Comparison of ENCODE assay signal across 8 mouse cellular contexts in genomic region chr5:48125770-48126423, GRCm38 (mm10).
DNase-seq lines count a peak whose midpoint lies in the region; ATAC-seq and TF ChIP-seq lines count a peak whose summit lies in the region.

No protein-coding gene starts in this region.

- ATAC-seq in hindbrain, embryonic 14.5 days (ENCODE audit: low FRiP score) = peak; percentile 43; the same call in 1 of the 2 replicates
- no peak; the same call in 1 of the 2 replicates for ATAC-seq in hindbrain, embryonic 13.5 days (ENCODE audit: low FRiP score)
- no peak for ATAC-seq in limb, embryonic 14.5 days (ENCODE audit: low FRiP score, low read depth)
- ATAC-seq in stomach, postnatal 0 days (ENCODE audit: low FRiP score, low TSS enrichment) = no peak

- DNase-seq in hindbrain, embryonic 14.5 days (ENCODE audit: low spot score) = peak; percentile 64
- peak; percentile 34 for DNase-seq in MEL (ENCODE audit: low read depth, low spot score)
- DNase-seq in c-Kit-positive CD71-positive TER-119-positive erythroid progenitor cells, embryonic 14.5 days (ENCODE audit: low spot score) = peak; percentile 4
- DNase-seq in limb, embryonic 14.5 days (ENCODE audit: low spot score) = peak; percentile 72
- no peak for DNase-seq in stomach, postnatal 0 days (ENCODE audit: low spot score)
- no peak for DNase-seq in testis, postnatal 14 days (ENCODE audit: low spot score)
- no peak for DNase-seq in layer of hippocampus, postnatal 25 days (ENCODE audit: extremely low spot score in 1 of 2, low spot score in 1 of 2)

- WGBS in hindbrain, embryonic 14.5 days = 74% methylated on average over 3 of the region's 3 CpGs
- 79% methylated on average over 3 of the region's 3 CpGs for WGBS in hindbrain, embryonic 13.5 days
- WGBS in limb, embryonic 14.5 days = 73% methylated on average over 3 of the region's 3 CpGs
- 62% methylated on average over 3 of the region's 3 CpGs for WGBS in stomach, postnatal 0 days

- H3K4me1 ChIP-seq in hindbrain, embryonic 14.5 days (replicated peaks; ENCODE audit: control insufficient read depth, insufficient read depth, low read length) = no peaks in the 10 kb centered on the region; the same call in 1 of the 2 replicates
- no peaks in the 10 kb centered on the region for H3K4me1 ChIP-seq in hindbrain, embryonic 13.5 days (replicated peaks)
- no peaks in the 10 kb centered on the region for H3K4me1 ChIP-seq in MEL (ENCODE audit: control insufficient read depth in 1 of 2, insufficient read depth in 2 of 2, low read length in 2 of 2)
- H3K4me1 ChIP-seq in limb, embryonic 14.5 days (ENCODE audit: control insufficient read depth, insufficient read depth, low read length) = no peaks in the 10 kb centered on the region
- no peaks in the 10 kb centered on the region for H3K4me1 ChIP-seq in stomach, postnatal 0 days (replicated peaks; ENCODE audit: control insufficient read depth, insufficient read depth)

- H3K9me3 ChIP-seq in hindbrain, embryonic 14.5 days (ENCODE audit: control insufficient read depth, low read length) = no peaks in the 10 kb centered on the region
- H3K9me3 ChIP-seq in hindbrain, embryonic 13.5 days = no peaks in the 10 kb centered on the region
- H3K9me3 ChIP-seq in MEL (replicated peaks; ENCODE audit: insufficient read depth, low read length) = no peaks in the 10 kb centered on the region
- no peaks in the 10 kb centered on the region for H3K9me3 ChIP-seq in limb, embryonic 14.5 days (ENCODE audit: control insufficient read depth, low read length)
- H3K9me3 ChIP-seq in stomach, postnatal 0 days (ENCODE audit: control insufficient read depth, low read length) = no peaks in the 10 kb centered on the region

- no peak overlapping the region for H3K27ac ChIP-seq in hindbrain, embryonic 14.5 days
- H3K27ac ChIP-seq in hindbrain, embryonic 13.5 days = no peak overlapping the region
- no peak overlapping the region for H3K27ac ChIP-seq in MEL (ENCODE audit: control insufficient read depth, low read depth, low read length)
- H3K27ac ChIP-seq in limb, embryonic 14.5 days (replicated peaks; ENCODE audit: low read depth, low read length) = no peak overlapping the region
- no peak overlapping the region for H3K27ac ChIP-seq in stomach, postnatal 0 days (replicated peaks)

- no peak for TF ChIP-seq EP300 in MEL (IDR thresholded peaks at IDR 0.05; ENCODE audit: low read depth in 1 of 2, low read length in 2 of 2)
- TF ChIP-seq EP300 in stomach, postnatal 0 days (optimal IDR thresholded peaks at IDR 0.05) = no peak

- no peaks in the 10 kb centered on the region for H3K79me2 ChIP-seq in MEL (ENCODE audit: control insufficient read depth, insufficient read depth, low read length, poor library complexity)

- no peak overlapping the region for H3K9ac ChIP-seq in hindbrain, embryonic 14.5 days
- H3K9ac ChIP-seq in hindbrain, embryonic 13.5 days = no peak overlapping the region
- no peak overlapping the region for H3K9ac ChIP-seq in MEL (ENCODE audit: control insufficient read depth, low read depth, low read length, poor library complexity, severe bottlenecking)
- H3K9ac ChIP-seq in limb, embryonic 14.5 days (ENCODE audit: low read depth, low read length, severe bottlenecking) = no peak overlapping the region
- no peak overlapping the region for H3K9ac ChIP-seq in stomach, postnatal 0 days (ENCODE audit: low read length)

- no peak overlapping the region for H3K4me3 ChIP-seq in hindbrain, embryonic 14.5 days (replicated peaks; ENCODE audit: low read length)
- no peak overlapping the region for H3K4me3 ChIP-seq in hindbrain, embryonic 13.5 days
- H3K4me3 ChIP-seq in MEL (ENCODE audit: control insufficient read depth in 1 of 2, insufficient read depth in 1 of 2, low read depth in 2 of 2, low read length in 2 of 2) = no peak overlapping the region
- no peak overlapping the region for H3K4me3 ChIP-seq in limb, embryonic 14.5 days (replicated peaks; ENCODE audit: low read length)
- no peak overlapping the region for H3K4me3 ChIP-seq in stomach, postnatal 0 days (ENCODE audit: low read depth, low read length)

- peak in 1 of 3 experiments; percentile 41; a peak in 2 of 6 replicates for TF ChIP-seq CTCF in MEL (IDR thresholded peaks at IDR 0.05 in 2 of 3, conservative IDR thresholded peaks at IDR 0.05 in 1 of 3; ENCODE audit: control insufficient read depth in 1 of 3, insufficient read depth in 1 of 3, low read depth in 2 of 3, low read length in 3 of 3, poor library complexity in 1 of 3, severe bottlenecking in 1 of 3)
- peak; percentile 71 for TF ChIP-seq CTCF in stomach, postnatal 0 days (IDR thresholded peaks at IDR 0.05; ENCODE audit: low read depth)

- no peak overlapping the region for H3K4me2 ChIP-seq in hindbrain, embryonic 14.5 days (replicated peaks)
- no peak overlapping the region for H3K4me2 ChIP-seq in hindbrain, embryonic 13.5 days
- H3K4me2 ChIP-seq in limb, embryonic 14.5 days (replicated peaks; ENCODE audit: low read depth, low read length, severe bottlenecking) = no peak overlapping the region
- no peak overlapping the region for H3K4me2 ChIP-seq in stomach, postnatal 0 days (replicated peaks; ENCODE audit: low read depth)

- H3K36me3 ChIP-seq in hindbrain, embryonic 14.5 days (replicated peaks; ENCODE audit: control insufficient read depth, insufficient read depth) = no peaks in the 10 kb centered on the region
- no peaks in the 10 kb centered on the region for H3K36me3 ChIP-seq in hindbrain, embryonic 13.5 days
- no peaks in the 10 kb centered on the region for H3K36me3 ChIP-seq in MEL (ENCODE audit: control insufficient read depth in 1 of 2, insufficient read depth in 2 of 2, low read length in 2 of 2)
- no peaks in the 10 kb centered on the region for H3K36me3 ChIP-seq in limb, embryonic 14.5 days (ENCODE audit: control insufficient read depth, insufficient read depth, low read length)
- H3K36me3 ChIP-seq in stomach, postnatal 0 days (ENCODE audit: control insufficient read depth, insufficient read depth, low read length) = no peaks in the 10 kb centered on the region

- TF ChIP-seq RAD21 in MEL (IDR thresholded peaks at IDR 0.05; ENCODE audit: low read depth, low read length) = peak; percentile 19

- TF ChIP-seq POLR2A in MEL (IDR thresholded peaks at IDR 0.05; ENCODE audit: control insufficient read depth in 1 of 2, insufficient read depth in 1 of 2, low read depth in 1 of 2, low read length in 2 of 2, poor library complexity in 1 of 2) = no peak
- no peak for TF ChIP-seq POLR2A in limb, embryonic 14.5 days (IDR thresholded peaks at IDR 0.05; ENCODE audit: borderline replicate concordance, extremely low read depth, insufficient read depth, insufficient read length)

- H3K27me3 ChIP-seq in hindbrain, embryonic 14.5 days (ENCODE audit: control insufficient read depth, insufficient read depth, low read length) = no peaks in the 10 kb centered on the region
- no peaks in the 10 kb centered on the region for H3K27me3 ChIP-seq in hindbrain, embryonic 13.5 days
- no peaks in the 10 kb centered on the region for H3K27me3 ChIP-seq in MEL (ENCODE audit: control insufficient read depth in 1 of 2, insufficient read depth in 2 of 2, low read length in 2 of 2)
- no peaks in the 10 kb centered on the region for H3K27me3 ChIP-seq in limb, embryonic 14.5 days (ENCODE audit: control insufficient read depth, insufficient read depth, low read length)
- no peaks in the 10 kb centered on the region for H3K27me3 ChIP-seq in stomach, postnatal 0 days (ENCODE audit: control insufficient read depth, insufficient read depth, low read length)

TF ChIP-seq in MEL, 35 proteins besides CTCF, POLR2A, EP300 and RAD21:
- peak; percentile 41 for TF ChIP-seq SMC3 (IDR thresholded peaks at IDR 0.05; ENCODE audit: low read depth, low read length)
- TF ChIP-seq POLR2AphosphoS2 (IDR thresholded peaks at IDR 0.05; ENCODE audit: low read length) = no peak

Comparison
In these comparisons a context has a peak if more than half of its experiments do, and no peak if none do; other contexts are left out.
1. DNase-seq: peak in hindbrain, embryonic 14.5 days (single experiment), MEL (single experiment), c-Kit-positive CD71-positive TER-119-positive erythroid progenitor cells, embryonic 14.5 days (single experiment) and limb, embryonic 14.5 days (single experiment); none in stomach, postnatal 0 days (single experiment), testis, postnatal 14 days (single experiment) and layer of hippocampus, postnatal 25 days (0 of 2).